16 mouse cellular contexts compared by ENCODE assay signal in genomic region chr2:79549781-79550180, GRCm38 (mm10).
"Had no signal": no experiment of that assay in that cellular context is flagged by ENCODE, and none has a peak within 500 bp of the region (broad histone marks: within the 10 kb centered on the region; RNA-seq: fewer than 3 reads in every experiment).

No protein-coding gene starts in this region.

- H3K36me3 ChIP-seq: midbrain, embryonic 10.5 days; midbrain, embryonic 12.5 days; neural tube, embryonic 13.5 days; neural tube, embryonic 15.5 days had no signal

- H3K27ac ChIP-seq: midbrain, embryonic 10.5 days; midbrain, embryonic 12.5 days; neural tube, embryonic 13.5 days; neural tube, embryonic 15.5 days had no signal

- H3K4me3 ChIP-seq: midbrain, embryonic 10.5 days; midbrain, embryonic 12.5 days; myocyte; neural tube, embryonic 13.5 days; neural tube, embryonic 15.5 days had no signal

- H3K4me2 ChIP-seq: lung, embryonic 14.5 days; midbrain, embryonic 12.5 days; neural tube, embryonic 13.5 days; neural tube, embryonic 15.5 days had no signal

- H3K9me3 ChIP-seq: midbrain, embryonic 10.5 days; midbrain, embryonic 12.5 days; neural tube, embryonic 13.5 days; neural tube, embryonic 15.5 days had no signal

- ATAC-seq: midbrain, embryonic 16.5 days had no signal

- DNase-seq: lung, adult 18-20 months; lung, embryonic 14.5 days; lung, postnatal 10 days; lung, postnatal 4 days; midbrain, embryonic 14.5 days; retina, postnatal 1 day; right cerebral cortex, adult 18-20 months; right cerebral cortex, postnatal 25 days; right cerebral cortex, postnatal 4 days; spleen, adult 18-20 months had no signal

- H3K27me3 ChIP-seq: midbrain, embryonic 12.5 days; neural tube, embryonic 13.5 days; neural tube, embryonic 15.5 days had no signal

- H3K4me1 ChIP-seq: midbrain, embryonic 10.5 days; midbrain, embryonic 12.5 days; neural tube, embryonic 13.5 days; neural tube, embryonic 15.5 days had no signal

- H3K9ac ChIP-seq: lung, embryonic 14.5 days; midbrain, embryonic 12.5 days; neural tube, embryonic 13.5 days; neural tube, embryonic 15.5 days had no signal
